Mouse (Mus musculus): ENCODE measurements at regions not wholly inside any gene's neighbourhood (a gene's known extent, or its start where the extent isn't known, plus 50 kb on each side); places are given as distances from the start of the nearest gene placed in this dataset.

GRCm38 (mm10) chr15:48860627-48861026 lies 5024.1 kb upstream of the Gm7489 start:
- TF ChIP-seq EP300 (IDR thresholded peaks at IDR 0.05; ENCODE audit: low read depth in 1 of 2, low read length in 2 of 2) (peak; percentile 37 to 68; a peak in 2 of 4 replicates), RAD21 (IDR thresholded peaks at IDR 0.05; ENCODE audit: low read depth, low read length) (no peak), ETS1 (IDR thresholded peaks at IDR 0.05; ENCODE audit: low read depth, low read length) (0 out of 2 replicates have a peak, but pooled peaks have one; percentile 27), GATA1 (IDR thresholded peaks at IDR 0.05; ENCODE audit: low read depth, low read length) (peak; percentile 35; the same call in 1 of the 2 replicates), SMC3 (IDR thresholded peaks at IDR 0.05; ENCODE audit: low read depth, low read length) (no peak), TCF12 (IDR thresholded peaks at IDR 0.05; ENCODE audit: low read depth, low read length) (peak; percentile 65; the same call in 1 of the 2 replicates), SIN3A (IDR thresholded peaks at IDR 0.05; ENCODE audit: low read length) (no peak)
- Histone ChIP-seq H3K4me3 (ENCODE audit: control insufficient read depth in 1 of 2, insufficient read depth in 1 of 2, low read depth in 2 of 2, low read length in 2 of 2) (no peak overlapping the region), H3K4me1 (ENCODE audit: control insufficient read depth in 1 of 2, insufficient read depth in 2 of 2, low read length in 2 of 2) (peaks cover 0 to 7% of the 10 kb centered on the region in 2 experiments; a peak in 2 of 4 replicates)

DNA sequence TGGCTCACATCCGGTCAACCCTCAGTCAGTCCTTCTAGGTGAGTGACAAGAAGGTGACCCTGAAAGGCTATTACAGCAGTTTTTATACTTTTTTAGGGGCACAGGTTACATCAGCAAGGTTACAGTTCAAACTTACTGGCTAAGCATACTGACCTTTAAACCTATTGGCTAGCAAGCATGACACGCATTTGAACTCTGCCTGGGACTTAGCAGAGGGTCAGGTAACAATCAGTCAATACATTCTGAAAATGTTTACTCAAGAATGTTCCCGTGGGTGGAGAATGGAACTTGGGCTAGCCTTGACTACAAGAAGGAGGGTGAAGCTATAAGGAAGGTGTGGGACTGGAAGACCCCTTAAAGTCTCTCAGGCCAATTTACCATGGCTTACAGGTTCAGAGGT lies 4986.2 kb upstream of the Gm7489 start:
- H3K79me2 ChIP-seq (ENCODE audit: control insufficient read depth, insufficient read depth, low read length, poor library complexity), result no peaks in the 10 kb centered on the region

More at GRCm38 (mm10) chr15:48860627-48861026, 5024.1 kb upstream of the Gm7489 start:
- no peak for DNase-seq (ENCODE audit: low read depth, low spot score)
- no peaks in the 10 kb centered on the region for H3K79me2 ChIP-seq (ENCODE audit: control insufficient read depth, insufficient read depth, low read length, poor library complexity)
- H3K9ac ChIP-seq (ENCODE audit: control insufficient read depth, low read depth, low read length, poor library complexity, severe bottlenecking), result no peak overlapping the region
- no peaks in the 10 kb centered on the region for H3K9me3 ChIP-seq (replicated peaks; ENCODE audit: insufficient read depth, low read length)
- H3K36me3 ChIP-seq (ENCODE audit: control insufficient read depth in 1 of 2, insufficient read depth in 2 of 2, low read length in 2 of 2), result no peaks in the 10 kb centered on the region
- no peaks in the 10 kb centered on the region for H3K27me3 ChIP-seq (ENCODE audit: control insufficient read depth in 1 of 2, insufficient read depth in 2 of 2, low read length in 2 of 2)
- no peak overlapping the region for H3K27ac ChIP-seq (ENCODE audit: control insufficient read depth, low read depth, low read length)

GRCm38 (mm10) chr15:48904687-48905086 lies 4980.0 kb upstream of the Gm7489 start:
- no peaks in the 10 kb centered on the region for H3K27me3 ChIP-seq (ENCODE audit: control insufficient read depth in 1 of 2, insufficient read depth in 2 of 2, low read length in 2 of 2)
- H3K4me1 ChIP-seq (ENCODE audit: control insufficient read depth in 1 of 2, insufficient read depth in 2 of 2, low read length in 2 of 2), result no peaks in the 10 kb centered on the region
- no peak overlapping the region for H3K9ac ChIP-seq (ENCODE audit: control insufficient read depth, low read depth, low read length, poor library complexity, severe bottlenecking)
- H3K79me2 ChIP-seq (ENCODE audit: control insufficient read depth, insufficient read depth, low read length, poor library complexity), result no peaks in the 10 kb centered on the region
- H3K9me3 ChIP-seq (replicated peaks; ENCODE audit: insufficient read depth, low read length), result no peaks in the 10 kb centered on the region
- DNase-seq (ENCODE audit: low read depth, low spot score), result peak; percentile 49
- TF ChIP-seq POLR2AphosphoS2 (IDR thresholded peaks at IDR 0.05; ENCODE audit: low read length) (no peak), MYC (IDR thresholded peaks at IDR 0.05; ENCODE audit: low read depth, low read length) (no peak), ELF1 (IDR thresholded peaks at IDR 0.05; ENCODE audit: low read depth, low read length) (no peak), MAZ (IDR thresholded peaks at IDR 0.05; ENCODE audit: low read depth, low read length) (no peak)
- H3K4me3 ChIP-seq (ENCODE audit: control insufficient read depth in 1 of 2, insufficient read depth in 1 of 2, low read depth in 2 of 2, low read length in 2 of 2), result no peak overlapping the region
- H3K27ac ChIP-seq (ENCODE audit: control insufficient read depth, low read depth, low read length), result no peak overlapping the region
- H3K36me3 ChIP-seq (ENCODE audit: control insufficient read depth in 1 of 2, insufficient read depth in 2 of 2, low read length in 2 of 2), result no peaks in the 10 kb centered on the region

More for the DNA sequence above, 4986.2 kb upstream of the Gm7489 start:
- no peaks in the 10 kb centered on the region for H3K9me3 ChIP-seq (replicated peaks; ENCODE audit: insufficient read depth, low read length)
- no peak overlapping the region for H3K27ac ChIP-seq (ENCODE audit: control insufficient read depth, low read depth, low read length)
- no peak overlapping the region for H3K9ac ChIP-seq (ENCODE audit: control insufficient read depth, low read depth, low read length, poor library complexity, severe bottlenecking)
- no peak overlapping the region for H3K4me3 ChIP-seq (ENCODE audit: control insufficient read depth in 1 of 2, insufficient read depth in 1 of 2, low read depth in 2 of 2, low read length in 2 of 2)
- no peaks in the 10 kb centered on the region for H3K36me3 ChIP-seq (ENCODE audit: control insufficient read depth in 1 of 2, insufficient read depth in 2 of 2, low read length in 2 of 2)
- DNase-seq (ENCODE audit: low read depth, low spot score), result no peak
- no peaks in the 10 kb centered on the region for H3K4me1 ChIP-seq (ENCODE audit: control insufficient read depth in 1 of 2, insufficient read depth in 2 of 2, low read length in 2 of 2)
- H3K27me3 ChIP-seq (ENCODE audit: control insufficient read depth in 1 of 2, insufficient read depth in 2 of 2, low read length in 2 of 2), result no peaks in the 10 kb centered on the region
- TF ChIP-seq GABPA (IDR thresholded peaks at IDR 0.05; ENCODE audit: low read depth, low read length) (no peak), MEF2A (IDR thresholded peaks at IDR 0.05; ENCODE audit: extremely low read depth, insufficient replicate concordance, low read depth, low read length, poor library complexity, severe bottlenecking) (no peak), ETS1 (IDR thresholded peaks at IDR 0.05; ENCODE audit: low read depth, low read length) (no peak), E2F4 (IDR thresholded peaks at IDR 0.05; ENCODE audit: borderline replicate concordance, low read depth, low read length) (no peak), GATA1 (IDR thresholded peaks at IDR 0.05; ENCODE audit: low read depth, low read length) (no peak), MYB (IDR thresholded peaks at IDR 0.05; ENCODE audit: low read depth, low read length) (no peak), JUND (IDR thresholded peaks at IDR 0.05; ENCODE audit: low read depth, low read length) (no peak), CHD1 (IDR thresholded peaks at IDR 0.05; ENCODE audit: low read depth, low read length) (no peak), KAT2A (conservative IDR thresholded peaks at IDR 0.05; ENCODE audit: low read depth, low read length) (no peak), POLR2AphosphoS2 (IDR thresholded peaks at IDR 0.05; ENCODE audit: low read length) (no peak), MXI1 (IDR thresholded peaks at IDR 0.05; ENCODE audit: low read depth, low read length) (no peak), EP300 (IDR thresholded peaks at IDR 0.05; ENCODE audit: low read depth in 1 of 2, low read length in 2 of 2) (no peak)
